Mouse (Mus musculus) induced T-regulatory cell, adult 2 months (primary cell): ENCODE data around the gene Galnt6.

Experiments used
- DNase-seq: peaks from one replicate; pipeline ENCODE4 v3.0.0-alpha.2; 2012; ENCODE audit warnings: low read depth

The Galnt6 gene

GRCm38 (mm10) chr15:100660306-100660705, 68.9 kb downstream of the Galnt6 start:
- no peak for DNase-seq

GRCm38 (mm10) chr15:100655201-100655600, 74.0 kb downstream of the Galnt6 start:
- no peak for DNase-seq

DNA sequence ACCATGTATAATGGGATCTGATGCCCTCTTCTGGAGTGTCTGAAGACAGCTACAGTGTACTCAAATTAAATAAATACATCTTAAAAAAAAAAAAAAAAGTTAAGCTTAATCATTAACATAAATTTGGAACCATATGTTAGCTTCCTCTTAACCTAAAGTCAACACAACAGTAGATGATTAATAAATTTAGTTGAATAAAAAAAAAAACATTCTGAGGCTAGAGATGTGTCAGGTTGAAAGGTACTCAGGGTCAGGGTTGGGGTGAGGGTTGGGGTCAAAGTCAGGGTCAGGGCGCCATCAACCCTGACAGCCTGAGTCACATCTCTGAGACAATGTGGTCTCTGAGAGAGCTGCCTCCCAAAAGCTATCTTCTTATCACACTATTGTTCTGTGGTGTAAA, 74.9 kb downstream of the Galnt6 start:
- no peak for DNase-seq

GRCm38 (mm10) chr15:100651610-100652009, 77.6 kb downstream of the Galnt6 start:
- DNase-seq, result no peak

- no peak for DNase-seq
Observed at GRCm38 (mm10) chr15:100650111-100650510, 79.1 kb downstream of the Galnt6 start.

- no peak for DNase-seq
Observed at GRCm38 (mm10) chr15:100646161-100646560, 83.0 kb downstream of the Galnt6 start.

- no peak for DNase-seq
Observed at GRCm38 (mm10) chr15:100642451-100642850, 86.7 kb downstream of the Galnt6 start.
